Mouse (Mus musculus) heart, postnatal 0 days (tissue): ENCODE measurements around the gene Tcea3.

Source experiments
- CTCF ChIP-seq: IDR thresholded peaks from 2 replicates; pipeline ENCODE4 v1.5.1; 2016; ENCODE audit warnings: antibody characterized with exemption, control low read depth, low read depth
- EP300 ChIP-seq: IDR thresholded peaks from 2 replicates; pipeline ENCODE4 v1.6.1; 2016; ENCODE audit warnings: antibody characterized with exemption, low read depth

DNA sequence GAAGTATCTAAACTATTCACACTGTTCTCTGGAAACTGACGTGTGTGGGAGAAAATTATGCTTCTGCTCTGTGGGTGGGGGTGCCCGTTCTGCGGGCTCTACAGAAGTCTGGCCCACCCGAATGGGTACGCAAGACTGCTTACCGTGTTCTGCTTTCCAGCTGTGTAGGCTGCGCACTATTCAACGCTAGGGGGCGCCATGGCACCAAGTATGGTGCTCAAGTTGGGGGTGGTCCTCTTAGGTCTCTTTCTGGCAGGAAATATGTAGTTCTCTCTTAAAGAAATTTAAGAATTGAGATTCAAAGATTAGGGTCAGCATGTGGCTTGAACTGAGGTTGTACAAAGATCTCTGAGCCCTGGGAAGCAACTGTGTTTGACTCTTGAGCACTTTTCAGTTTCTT is 45.0 kb upstream of the Tcea3 start:
- TF ChIP-seq EP300 (no peak), CTCF (peak; percentile 85)
